Mouse (Mus musculus) small intestine, adult 2 months (tissue): ENCODE results near the gene Rras2.

Experiments
- CTCF ChIP-seq: fragments of 200-500 bp; IDR thresholded peaks from 2 replicates; pipeline ENCODE4 v1.5.1; 2012; ENCODE audit warnings: low read depth, mild to moderate bottlenecking, control low read depth, inconsistent platforms, low read length, moderate library complexity, mixed read lengths; ENCODE audit not compliant: insufficient replicate concordance, insufficient read length; ENCODE audit errors: extremely low read depth
- POLR2A ChIP-seq: fragments of 200-500 bp; IDR thresholded peaks from 2 replicates; pipeline ENCODE4 v1.6.1; 2012; ENCODE audit warnings: low read depth, mild to moderate bottlenecking, control low read depth, inconsistent platforms, low read length, moderate library complexity

GRCm38 (mm10) chr7:114071395-114071794 is 46.2 kb downstream of the Rras2 start:
- no peak for TF ChIP-seq CTCF
- TF ChIP-seq POLR2A: no peak
